Mouse (Mus musculus) liver, embryonic 12.5 days (tissue): Measurements from ENCODE around the gene Prmt3. TPM values are rescaled to one million over a fixed set of nuclear protein-coding genes. Genes with fewer than 3 reads are reported as not detected.

Experiments used
- ATAC-seq: fragments of 200-750 bp; cut with Nextera tagmentation; 2 replicates; pipeline ENCODE4 v1.8.0; 2017; ENCODE audit warnings: moderate number of reproducible peaks, mild to moderate bottlenecking, moderate library complexity
- H3K27ac ChIP-seq: fragments of 300-500 bp; sonication (generic); 2 replicates; pipeline ENCODE4 v1.5.1; 2016; ENCODE audit warnings: mild to moderate bottlenecking
- H3K27me3 ChIP-seq: fragments of 300-500 bp; sonication (generic); replicated peaks from 2 replicates; pipeline ENCODE4 v1.6.1; 2016; ENCODE audit warnings: mild to moderate bottlenecking, moderate library complexity
- H3K36me3 ChIP-seq: fragments of 300-500 bp; sonication (generic); 2 replicates; pipeline ENCODE4 v1.6.1; 2016; ENCODE audit warnings: mild to moderate bottlenecking, moderate library complexity
- H3K4me1 ChIP-seq: fragments of 300-500 bp; sonication (generic); 2 replicates; pipeline ENCODE4 v1.6.1; 2016
- H3K4me2 ChIP-seq: fragments of 300-500 bp; sonication (generic); 2 replicates; pipeline ENCODE4 v1.6.1; 2016; ENCODE audit warnings: mild to moderate bottlenecking, moderate library complexity
- H3K4me3 ChIP-seq: fragments of 300-500 bp; sonication (generic); 2 replicates; pipeline ENCODE4 v1.5.1; 2016; ENCODE audit warnings: mild to moderate bottlenecking, moderate library complexity
- H3K9ac ChIP-seq: fragments of 300-500 bp; sonication (generic); 2 replicates; pipeline ENCODE4 v1.6.1; 2016; ENCODE audit warnings: mild to moderate bottlenecking, moderate library complexity
- H3K9me3 ChIP-seq: fragments of 300-500 bp; sonication (generic); replicated peaks from 2 replicates; pipeline ENCODE4 v1.6.1; 2016; ENCODE audit warnings: mild to moderate bottlenecking, moderate library complexity
- WGBS: fragments of 180-500 bp; shearing (Covaris S2); methylation state at CpG from one replicate; pipeline ENCODE4 v1.1.7; 2016; ENCODE audit not compliant: insufficient replicate concordance; 5-methylcytosine and 5-hydroxymethylcytosine counted together
- polyA plus RNA-seq: library from polyadenylated mRNA; unstranded; fragments of >200 nt; fragmentation: Nextera tagmentation; extraction: Ambion mirVana; gene quantifications from 2 replicates; pipeline ENCODE4 v1.2.1, GENCODE M21; 2016

Prmt3 gene
- polyA plus RNA-seq, 1 experiment from 2014 or later = 48.0 TPM

GRCm38 (mm10) chr7:49766166-49766565 is 12.0 kb upstream of the Prmt3 start:
- Histone ChIP-seq H3K4me1 (peaks cover 47% of the 10 kb centered on the region), H3K4me3 (no peak overlapping the region), H3K4me2 (no peak overlapping the region), H3K9ac (no peak overlapping the region), H3K36me3 (peaks cover 82% of the 10 kb centered on the region), H3K27ac (no peak overlapping the region), H3K27me3 (no peaks in the 10 kb centered on the region), H3K9me3 (no peaks in the 10 kb centered on the region)
- no peak for ATAC-seq
- 89% methylated on average over 7 of the region's 7 CpGs for whole genome bisulfite sequencing

GRCm38 (mm10) chr7:49768509-49768908 is 9.6 kb upstream of the Prmt3 start:
- Histone ChIP-seq H3K9ac (no peak overlapping the region), H3K36me3 (peaks cover 89% of the 10 kb centered on the region), H3K4me3 (no peak overlapping the region), H3K27ac (no peak overlapping the region), H3K27me3 (no peaks in the 10 kb centered on the region), H3K4me1 (peaks cover 23% of the 10 kb centered on the region), H3K9me3 (no peaks in the 10 kb centered on the region), H3K4me2 (no peak overlapping the region)
- 70% methylated on average over 9 of the region's 9 CpGs for WGBS
- no peak for ATAC-seq

GRCm38 (mm10) chr7:49774396-49774795 is 3.8 kb upstream of the Prmt3 start:
- Histone ChIP-seq H3K4me1 (peaks cover 17% of the 10 kb centered on the region), H3K9me3 (no peaks in the 10 kb centered on the region), H3K4me2 (no peak overlapping the region), H3K27me3 (no peaks in the 10 kb centered on the region), H3K9ac (no peak overlapping the region), H3K4me3 (no peak overlapping the region), H3K27ac (no peak overlapping the region), H3K36me3 (peaks cover 61% of the 10 kb centered on the region)
- 95% methylated on average over 2 of the region's 2 CpGs for WGBS
- no peak for ATAC-seq

GRCm38 (mm10) chr7:49777585-49777984 is 561 bp upstream of the Prmt3 start:
- peak overlapping the region; percentile 45; the same call in 1 of the 2 replicates for H3K27ac ChIP-seq
- WGBS = 41% methylated on average over 3 of the region's 3 CpGs
- no peaks in the 10 kb centered on the region for H3K9me3 ChIP-seq
- peak; percentile 21 for ATAC-seq
- H3K4me3 ChIP-seq = no peak overlapping the region; the same call in 1 of the 2 replicates
- no peak overlapping the region; the same call in 1 of the 2 replicates for H3K9ac ChIP-seq
- H3K4me2 ChIP-seq = 0 out of 2 replicates have a peak overlapping the region, but pooled peaks have one; percentile 99
- H3K27me3 ChIP-seq = no peaks in the 10 kb centered on the region
- peaks cover 55% of the 10 kb centered on the region for H3K36me3 ChIP-seq
- peaks cover 28% of the 10 kb centered on the region for H3K4me1 ChIP-seq

GRCm38 (mm10) chr7:49778904-49779615 is 914 bp downstream of the Prmt3 start:
- peak overlapping the region; percentile 99 for H3K4me2 ChIP-seq
- ATAC-seq = no peak
- H3K4me3 ChIP-seq = peak overlapping the region; percentile 86
- H3K27me3 ChIP-seq = no peaks in the 10 kb centered on the region
- no peaks in the 10 kb centered on the region for H3K9me3 ChIP-seq
- H3K36me3 ChIP-seq = peaks cover 55% of the 10 kb centered on the region
- H3K4me1 ChIP-seq = peaks cover 28% of the 10 kb centered on the region
- H3K9ac ChIP-seq = peak overlapping the region; percentile 87
- H3K27ac ChIP-seq = peak overlapping the region; percentile 86; the same call in 1 of the 2 replicates
- 50% methylated on average over 12 of the region's 12 CpGs for WGBS

- Histone ChIP-seq H3K9ac (no peak overlapping the region), H3K27ac (no peak overlapping the region), H3K36me3 (peaks cover 78% of the 10 kb centered on the region), H3K27me3 (no peaks in the 10 kb centered on the region), H3K4me3 (no peak overlapping the region), H3K9me3 (no peaks in the 10 kb centered on the region), H3K4me1 (peaks cover 20% of the 10 kb centered on the region), H3K4me2 (no peak overlapping the region)
- 89% methylated on average over 2 of the region's 2 CpGs for WGBS
- no peak for ATAC-seq
Observed at GRCm38 (mm10) chr7:49783017-49783416, 4.9 kb downstream of the Prmt3 start.

- H3K36me3 ChIP-seq = peaks cover 92% of the 10 kb centered on the region
- H3K9ac ChIP-seq = no peak overlapping the region
- peaks cover 4% of the 10 kb centered on the region for H3K4me1 ChIP-seq
- no peak for ATAC-seq
- H3K4me2 ChIP-seq = no peak overlapping the region
- H3K4me3 ChIP-seq = no peak overlapping the region
- WGBS = 85% methylated on average over 7 of the region's 7 CpGs
- H3K27me3 ChIP-seq = no peaks in the 10 kb centered on the region
- no peak overlapping the region for H3K27ac ChIP-seq
- no peaks in the 10 kb centered on the region for H3K9me3 ChIP-seq
Observed at GRCm38 (mm10) chr7:49785141-49785540, 7.0 kb downstream of the Prmt3 start.

- Histone ChIP-seq H3K9me3 (no peaks in the 10 kb centered on the region), H3K4me1 (no peaks in the 10 kb centered on the region), H3K4me2 (no peak overlapping the region), H3K27ac (no peak overlapping the region), H3K27me3 (no peaks in the 10 kb centered on the region), H3K36me3 (peaks cover 96% of the 10 kb centered on the region), H3K9ac (no peak overlapping the region), H3K4me3 (no peak overlapping the region)
- WGBS = 63% methylated on average over 12 of the region's 12 CpGs
- no peak for ATAC-seq
Observed at GRCm38 (mm10) chr7:49786618-49787382, 8.7 kb downstream of the Prmt3 start.

- Histone ChIP-seq H3K4me1 (no peaks in the 10 kb centered on the region), H3K27ac (no peak overlapping the region), H3K27me3 (no peaks in the 10 kb centered on the region), H3K4me3 (no peak overlapping the region), H3K9ac (no peak overlapping the region), H3K36me3 (peaks cover 94% of the 10 kb centered on the region), H3K9me3 (no peaks in the 10 kb centered on the region), H3K4me2 (no peak overlapping the region)
- ATAC-seq = no peak
- WGBS = 92% methylated on average over 3 of the region's 3 CpGs
Observed at GRCm38 (mm10) chr7:49787383-49787645, 9.2 kb downstream of the Prmt3 start.

GRCm38 (mm10) chr7:49794304-49794703 is 16.2 kb downstream of the Prmt3 start:
- no peak overlapping the region for H3K4me2 ChIP-seq
- 81% methylated on average over 2 of the region's 2 CpGs for WGBS
- no peak overlapping the region for H3K27ac ChIP-seq
- H3K9me3 ChIP-seq = no peaks in the 10 kb centered on the region
- no peaks in the 10 kb centered on the region for H3K4me1 ChIP-seq
- no peak overlapping the region for H3K9ac ChIP-seq
- H3K27me3 ChIP-seq = no peaks in the 10 kb centered on the region
- ATAC-seq = no peak
- H3K4me3 ChIP-seq = no peak overlapping the region
- H3K36me3 ChIP-seq = peaks cover 93% of the 10 kb centered on the region

- Histone ChIP-seq H3K27me3 (no peaks in the 10 kb centered on the region), H3K4me2 (no peak overlapping the region), H3K36me3 (peaks cover 91% of the 10 kb centered on the region), H3K27ac (no peak overlapping the region), H3K4me1 (no peaks in the 10 kb centered on the region), H3K9me3 (no peaks in the 10 kb centered on the region), H3K9ac (no peak overlapping the region), H3K4me3 (no peak overlapping the region)
- no peak for ATAC-seq
- 58% methylated on average over 1 of the region's 1 CpGs for WGBS
Observed at GRCm38 (mm10) chr7:49797171-49797570, 19.0 kb downstream of the Prmt3 start.

GRCm38 (mm10) chr7:49803511-49803910 is 25.4 kb downstream of the Prmt3 start:
- peaks cover 65% of the 10 kb centered on the region for H3K36me3 ChIP-seq
- ATAC-seq = no peak
- peaks cover 41% of the 10 kb centered on the region for H3K4me1 ChIP-seq
- no peak overlapping the region for H3K4me3 ChIP-seq
- no peak overlapping the region for H3K4me2 ChIP-seq
- H3K9me3 ChIP-seq = no peaks in the 10 kb centered on the region
- H3K27ac ChIP-seq = no peak overlapping the region
- 77% methylated on average over 6 of the region's 6 CpGs for WGBS
- no peak overlapping the region for H3K9ac ChIP-seq
- H3K27me3 ChIP-seq = no peaks in the 10 kb centered on the region
